Mouse (Mus musculus): ENCODE data around the gene Ddx25. TPM values are rescaled to one million over a fixed set of nuclear protein-coding genes. Genes with fewer than 3 reads are reported as not detected.

Gene Ddx25
- polyA plus RNA-seq, 1 experiment from 2014 or later = 29.3 TPM

- peaks cover 64% of the 10 kb centered on the region for H3K36me3 ChIP-seq (replicated peaks; ENCODE audit: control insufficient read depth, insufficient read depth)
- H3K4me1 ChIP-seq (replicated peaks; ENCODE audit: control insufficient read depth, insufficient read depth, low read length) = no peaks in the 10 kb centered on the region
- no peak overlapping the region for H3K9ac ChIP-seq
- H3K27me3 ChIP-seq (ENCODE audit: control insufficient read depth, insufficient read depth, low read length) = no peaks in the 10 kb centered on the region
- H3K9me3 ChIP-seq (ENCODE audit: control insufficient read depth, low read length) = no peaks in the 10 kb centered on the region
- no peak for DNase-seq (ENCODE audit: low spot score)
- no peak overlapping the region for H3K27ac ChIP-seq
- 87% methylated on average over 14 of the region's 14 CpGs for WGBS
- H3K4me3 ChIP-seq (replicated peaks; ENCODE audit: low read length) = no peak overlapping the region
- no peak for ATAC-seq (ENCODE audit: low FRiP score)
- no peak overlapping the region for H3K4me2 ChIP-seq (replicated peaks)
These were observed 15.0 kb downstream of the Ddx25 start for GRCm38 (mm10) chr9:35543099-35543860.

GRCm38 (mm10) chr9:35541941-35542340, 16.4 kb downstream of the Ddx25 start:
- ATAC-seq (ENCODE audit: low FRiP score) (no peak), DNase-seq (ENCODE audit: low spot score) (no peak)
- Histone ChIP-seq H3K9me3 (ENCODE audit: control insufficient read depth, low read length) (no peaks in the 10 kb centered on the region), H3K4me3 (replicated peaks; ENCODE audit: low read length) (no peak overlapping the region), H3K4me2 (replicated peaks) (no peak overlapping the region), H3K9ac (no peak overlapping the region), H3K4me1 (replicated peaks; ENCODE audit: control insufficient read depth, insufficient read depth, low read length) (no peaks in the 10 kb centered on the region), H3K27ac (no peak overlapping the region), H3K36me3 (replicated peaks; ENCODE audit: control insufficient read depth, insufficient read depth) (peaks cover 54% of the 10 kb centered on the region), H3K27me3 (ENCODE audit: control insufficient read depth, insufficient read depth, low read length) (no peaks in the 10 kb centered on the region)
- 75% methylated on average over 6 of the region's 6 CpGs for WGBS

- Histone ChIP-seq H3K4me2 (replicated peaks) (no peak overlapping the region), H3K9ac (no peak overlapping the region), H3K4me3 (replicated peaks; ENCODE audit: low read length) (no peak overlapping the region), H3K9me3 (ENCODE audit: control insufficient read depth, low read length) (no peaks in the 10 kb centered on the region), H3K27me3 (ENCODE audit: control insufficient read depth, insufficient read depth, low read length) (no peaks in the 10 kb centered on the region), H3K36me3 (replicated peaks; ENCODE audit: control insufficient read depth, insufficient read depth) (peaks cover 50% of the 10 kb centered on the region), H3K27ac (no peak overlapping the region), H3K4me1 (replicated peaks; ENCODE audit: control insufficient read depth, insufficient read depth, low read length) (no peaks in the 10 kb centered on the region)
- peak; percentile 74; the same call in 1 of the 2 replicates for ATAC-seq (ENCODE audit: low FRiP score)
- 7% methylated on average over 6 of the region's 6 CpGs for whole genome bisulfite sequencing
- peak; percentile 96 for DNase-seq (ENCODE audit: low spot score)
These were observed 16.8 kb downstream of the Ddx25 start for GRCm38 (mm10) chr9:35541488-35541887.

- no peak overlapping the region for H3K9ac ChIP-seq
- H3K27ac ChIP-seq = no peak overlapping the region
- WGBS = 91% methylated on average over 5 of the region's 5 CpGs
- no peaks in the 10 kb centered on the region for H3K27me3 ChIP-seq (ENCODE audit: control insufficient read depth, insufficient read depth, low read length)
- peaks cover 45% of the 10 kb centered on the region for H3K36me3 ChIP-seq (replicated peaks; ENCODE audit: control insufficient read depth, insufficient read depth)
- ATAC-seq (ENCODE audit: low FRiP score) (no peak), DNase-seq (ENCODE audit: low spot score) (no peak)
- no peak overlapping the region for H3K4me2 ChIP-seq (replicated peaks)
- no peaks in the 10 kb centered on the region for H3K9me3 ChIP-seq (ENCODE audit: control insufficient read depth, low read length)
- no peak overlapping the region for H3K4me3 ChIP-seq (replicated peaks; ENCODE audit: low read length)
- H3K4me1 ChIP-seq (replicated peaks; ENCODE audit: control insufficient read depth, insufficient read depth, low read length) = no peaks in the 10 kb centered on the region
These were observed 17.3 kb downstream of the Ddx25 start for GRCm38 (mm10) chr9:35541024-35541423.

GRCm38 (mm10) chr9:35539001-35539750, 19.2 kb downstream of the Ddx25 start:
- H3K4me3 ChIP-seq (replicated peaks; ENCODE audit: low read length) = no peak overlapping the region
- H3K9ac ChIP-seq = no peak overlapping the region
- ATAC-seq (ENCODE audit: low FRiP score) (no peak), DNase-seq (ENCODE audit: low spot score) (no peak)
- WGBS = 70% methylated on average over 13 of the region's 13 CpGs
- H3K36me3 ChIP-seq (replicated peaks; ENCODE audit: control insufficient read depth, insufficient read depth) = peaks cover 27% of the 10 kb centered on the region
- no peaks in the 10 kb centered on the region for H3K9me3 ChIP-seq (ENCODE audit: control insufficient read depth, low read length)
- H3K4me2 ChIP-seq (replicated peaks) = no peak overlapping the region
- H3K4me1 ChIP-seq (replicated peaks; ENCODE audit: control insufficient read depth, insufficient read depth, low read length) = no peaks in the 10 kb centered on the region
- no peak overlapping the region for H3K27ac ChIP-seq
- H3K27me3 ChIP-seq (ENCODE audit: control insufficient read depth, insufficient read depth, low read length) = no peaks in the 10 kb centered on the region

GRCm38 (mm10) chr9:35535876-35536275, 22.5 kb downstream of the Ddx25 start:
- Histone ChIP-seq H3K27me3 (ENCODE audit: control insufficient read depth, insufficient read depth, low read length) (no peaks in the 10 kb centered on the region), H3K27ac (no peak overlapping the region), H3K36me3 (replicated peaks; ENCODE audit: control insufficient read depth, insufficient read depth) (peaks cover 7% of the 10 kb centered on the region; the same call in 1 of the 2 replicates), H3K9me3 (ENCODE audit: control insufficient read depth, low read length) (no peaks in the 10 kb centered on the region), H3K4me1 (replicated peaks; ENCODE audit: control insufficient read depth, insufficient read depth, low read length) (no peaks in the 10 kb centered on the region), H3K9ac (no peak overlapping the region), H3K4me2 (replicated peaks) (no peak overlapping the region), H3K4me3 (replicated peaks; ENCODE audit: low read length) (no peak overlapping the region)
- ATAC-seq (ENCODE audit: low FRiP score) (no peak), DNase-seq (ENCODE audit: low spot score) (no peak)
- WGBS = 81% methylated on average over 4 of the region's 4 CpGs

- DNase-seq (ENCODE audit: low spot score) = peak; percentile 88
- Histone ChIP-seq H3K4me3 (replicated peaks; ENCODE audit: low read length) (no peak overlapping the region), H3K27ac (no peak overlapping the region), H3K4me2 (replicated peaks) (no peak overlapping the region), H3K36me3 (replicated peaks; ENCODE audit: control insufficient read depth, insufficient read depth) (no peaks in the 10 kb centered on the region), H3K9me3 (ENCODE audit: control insufficient read depth, low read length) (no peaks in the 10 kb centered on the region), H3K9ac (no peak overlapping the region), H3K27me3 (ENCODE audit: control insufficient read depth, insufficient read depth, low read length) (no peaks in the 10 kb centered on the region), H3K4me1 (replicated peaks; ENCODE audit: control insufficient read depth, insufficient read depth, low read length) (no peaks in the 10 kb centered on the region)
- ATAC-seq (ENCODE audit: low FRiP score) = peak; percentile 91
- 6% methylated on average over 2 of the region's 2 CpGs for WGBS
These were observed 23.2 kb downstream of the Ddx25 start for GRCm38 (mm10) chr9:35535110-35535509.

GRCm38 (mm10) chr9:35533266-35533665, 25.1 kb downstream of the Ddx25 start:
- peaks cover 5% of the 10 kb centered on the region; the same call in 1 of the 2 replicates for H3K4me1 ChIP-seq (replicated peaks; ENCODE audit: control insufficient read depth, insufficient read depth, low read length)
- H3K9ac ChIP-seq = no peak overlapping the region
- no peaks in the 10 kb centered on the region for H3K36me3 ChIP-seq (replicated peaks; ENCODE audit: control insufficient read depth, insufficient read depth)
- DNase-seq (ENCODE audit: low spot score) = no peak
- no peaks in the 10 kb centered on the region for H3K9me3 ChIP-seq (ENCODE audit: control insufficient read depth, low read length)
- H3K4me3 ChIP-seq (replicated peaks; ENCODE audit: low read length) = no peak overlapping the region
- no peaks in the 10 kb centered on the region for H3K27me3 ChIP-seq (ENCODE audit: control insufficient read depth, insufficient read depth, low read length)
- ATAC-seq (ENCODE audit: low FRiP score) = no peak
- 79% methylated on average over 9 of the region's 9 CpGs for WGBS
- no peak overlapping the region for H3K27ac ChIP-seq
- no peak overlapping the region for H3K4me2 ChIP-seq (replicated peaks)

- no peak for ATAC-seq (ENCODE audit: low FRiP score)
- Histone ChIP-seq H3K27ac (no peak overlapping the region), H3K4me3 (replicated peaks; ENCODE audit: low read length) (no peak overlapping the region), H3K4me1 (replicated peaks; ENCODE audit: control insufficient read depth, insufficient read depth, low read length) (peaks cover 5% of the 10 kb centered on the region; the same call in 1 of the 2 replicates), H3K36me3 (replicated peaks; ENCODE audit: control insufficient read depth, insufficient read depth) (no peaks in the 10 kb centered on the region), H3K4me2 (replicated peaks) (no peak overlapping the region), H3K27me3 (ENCODE audit: control insufficient read depth, insufficient read depth, low read length) (no peaks in the 10 kb centered on the region), H3K9me3 (ENCODE audit: control insufficient read depth, low read length) (no peaks in the 10 kb centered on the region), H3K9ac (no peak overlapping the region)
- WGBS = 29% methylated on average over 1 of the region's 1 CpGs
- DNase-seq (ENCODE audit: low spot score) = no peak
These were observed 28.5 kb downstream of the Ddx25 start for GRCm38 (mm10) chr9:35529796-35530195.

All from hindbrain, embryonic 14.5 days (tissue).